Mouse (Mus musculus): ENCODE results near the gene Spp1.

- peak; percentile 35; the same call in 1 of the 2 replicates for TF ChIP-seq POLR2A (IDR thresholded peaks at IDR 0.05; ENCODE audit: borderline replicate concordance, extremely low read depth, low read depth, low read length)
- no peak for TF ChIP-seq CTCF (IDR thresholded peaks at IDR 0.05; ENCODE audit: insufficient read depth, low read length)
Observed at GRCm38 (mm10) chr5:104434835-104435301, at the start of gene Spp1.
